In genomic region chr12:32086874-32087273, GRCm38 (mm10) we compare ENCODE assay signal across 18 mouse cellular contexts. TPM values are rescaled to one million over a fixed set of nuclear protein-coding genes. Genes with fewer than 3 reads are reported as not detected.
DNase-seq lines count a peak whose midpoint lies in the region; ATAC-seq and TF ChIP-seq lines count a peak whose summit lies in the region.
"Had no signal": no experiment of that assay in that cellular context is flagged by ENCODE, and none has a peak within 500 bp of the region (broad histone marks: within the 10 kb centered on the region; RNA-seq: fewer than 3 reads in every experiment).

No protein-coding gene starts in this region.

- no peaks in the 10 kb centered on the region for H3K79me2 ChIP-seq in MEL (ENCODE audit: control insufficient read depth, insufficient read depth, low read length, poor library complexity)

- no peaks in the 10 kb centered on the region for H3K4me1 ChIP-seq in hindbrain, postnatal 0 days (ENCODE audit: insufficient read depth, low read length)
- no peaks in the 10 kb centered on the region; the same call in 1 of the 2 replicates for H3K4me1 ChIP-seq in hindbrain, embryonic 10.5 days (replicated peaks)
- peaks cover 28 to 33% of the 10 kb centered on the region in 2 experiments for H3K4me1 ChIP-seq in MEL (ENCODE audit: control insufficient read depth in 1 of 2, insufficient read depth in 2 of 2, low read length in 2 of 2)
- H3K4me1 ChIP-seq in liver, embryonic 13.5 days (replicated peaks), result peaks cover 54% of the 10 kb centered on the region
- peaks cover 15% of the 10 kb centered on the region for H3K4me1 ChIP-seq in liver, postnatal 0 days (ENCODE audit: insufficient read depth)
- no peaks in the 10 kb centered on the region for H3K4me1 ChIP-seq in midbrain, embryonic 15.5 days
- H3K4me1 ChIP-seq in cerebellum, adult 2 months (ENCODE audit: control insufficient read depth, insufficient read depth, low read length), result no peaks in the 10 kb centered on the region
- H3K4me1 ChIP-seq: embryonic facial prominence, embryonic 12.5 days; hindbrain, embryonic 12.5 days had no signal

- H3K4me2 ChIP-seq in hindbrain, postnatal 0 days (ENCODE audit: low read depth, low read length), result no peak overlapping the region
- no peak overlapping the region for H3K4me2 ChIP-seq in liver, embryonic 13.5 days
- peak overlapping the region; percentile 28; the same call in 1 of the 2 replicates for H3K4me2 ChIP-seq in liver, postnatal 0 days (ENCODE audit: low read depth, low read length)
- H3K4me2 ChIP-seq in midbrain, embryonic 15.5 days, result no peak overlapping the region
- H3K4me2 ChIP-seq: embryonic facial prominence, embryonic 12.5 days; heart, embryonic 13.5 days; hindbrain, embryonic 12.5 days had no signal

- no peak for TF ChIP-seq CTCF in hindbrain, postnatal 0 days (IDR thresholded peaks at IDR 0.05; ENCODE audit: low read depth)
- TF ChIP-seq CTCF in MEL (IDR thresholded peaks at IDR 0.05 in 2 of 3, conservative IDR thresholded peaks at IDR 0.05 in 1 of 3; ENCODE audit: control insufficient read depth in 1 of 3, insufficient read depth in 1 of 3, low read depth in 2 of 3, low read length in 3 of 3, poor library complexity in 1 of 3, severe bottlenecking in 1 of 3), result no peak
- TF ChIP-seq CTCF in liver, postnatal 0 days (IDR thresholded peaks at IDR 0.05; ENCODE audit: low read depth), result no peak
- TF ChIP-seq CTCF in cerebellum, adult 2 months (IDR thresholded peaks at IDR 0.05; ENCODE audit: borderline replicate concordance, insufficient read depth, low read depth, low read length), result no peak

- no peak; a peak in 1 of 4 replicates for TF ChIP-seq EP300 in MEL (IDR thresholded peaks at IDR 0.05; ENCODE audit: low read depth in 1 of 2, low read length in 2 of 2)
- TF ChIP-seq EP300 in liver, postnatal 0 days (IDR thresholded peaks at IDR 0.05; ENCODE audit: low read depth), result no peak

- no peak for TF ChIP-seq RAD21 in MEL (IDR thresholded peaks at IDR 0.05; ENCODE audit: low read depth, low read length)

- H3K27me3 ChIP-seq in hindbrain, postnatal 0 days (ENCODE audit: insufficient read depth, low read length), result no peaks in the 10 kb centered on the region
- H3K27me3 ChIP-seq in hindbrain, embryonic 10.5 days (ENCODE audit: insufficient read depth, poor library complexity, severe bottlenecking), result no peaks in the 10 kb centered on the region
- no peaks in the 10 kb centered on the region for H3K27me3 ChIP-seq in MEL (ENCODE audit: control insufficient read depth in 1 of 2, insufficient read depth in 2 of 2, low read length in 2 of 2)
- no peaks in the 10 kb centered on the region for H3K27me3 ChIP-seq in liver, embryonic 13.5 days
- H3K27me3 ChIP-seq in liver, postnatal 0 days (ENCODE audit: insufficient read depth, low read length), result no peaks in the 10 kb centered on the region
- H3K27me3 ChIP-seq in midbrain, embryonic 15.5 days (replicated peaks), result no peaks in the 10 kb centered on the region
- no peaks in the 10 kb centered on the region; the same call in 1 of the 2 replicates for H3K27me3 ChIP-seq in cerebellum, adult 2 months (ENCODE audit: control insufficient read depth, insufficient read depth, low read length)
- H3K27me3 ChIP-seq: embryonic facial prominence, embryonic 12.5 days; heart, embryonic 13.5 days; hindbrain, embryonic 12.5 days had no signal

- H3K9me3 ChIP-seq in hindbrain, postnatal 0 days (ENCODE audit: low read length), result no peaks in the 10 kb centered on the region
- H3K9me3 ChIP-seq in hindbrain, embryonic 10.5 days, result peaks cover 14% of the 10 kb centered on the region
- H3K9me3 ChIP-seq in MEL (replicated peaks; ENCODE audit: insufficient read depth, low read length), result no peaks in the 10 kb centered on the region
- H3K9me3 ChIP-seq in liver, embryonic 13.5 days (replicated peaks), result peaks cover 18% of the 10 kb centered on the region
- no peaks in the 10 kb centered on the region for H3K9me3 ChIP-seq in liver, postnatal 0 days (ENCODE audit: low read length)
- no peaks in the 10 kb centered on the region for H3K9me3 ChIP-seq in midbrain, embryonic 15.5 days

- WGBS in hindbrain, postnatal 0 days, result 80% methylated on average over 3 of the region's 3 CpGs
- WGBS in hindbrain, embryonic 10.5 days, result 90% methylated on average over 3 of the region's 3 CpGs
- WGBS in liver, embryonic 13.5 days (ENCODE audit: insufficient replicate concordance), result 64% methylated on average over 3 of the region's 3 CpGs
- 63% methylated on average over 3 of the region's 3 CpGs for WGBS in liver, postnatal 0 days (ENCODE audit: insufficient replicate concordance)
- 82% methylated on average over 3 of the region's 3 CpGs for WGBS in midbrain, embryonic 15.5 days
- 78% methylated on average over 3 of the region's 3 CpGs for WGBS in cerebellum, adult 2 months

- no peak overlapping the region for H3K4me3 ChIP-seq in hindbrain, postnatal 0 days (ENCODE audit: low read length)
- no peak overlapping the region for H3K4me3 ChIP-seq in hindbrain, embryonic 10.5 days
- no peak overlapping the region; a peak in 1 of 4 replicates for H3K4me3 ChIP-seq in MEL (ENCODE audit: control insufficient read depth in 1 of 2, insufficient read depth in 1 of 2, low read depth in 2 of 2, low read length in 2 of 2)
- H3K4me3 ChIP-seq in liver, embryonic 13.5 days (replicated peaks), result no peak overlapping the region
- no peak overlapping the region for H3K4me3 ChIP-seq in liver, postnatal 0 days (ENCODE audit: low read depth, low read length)
- H3K4me3 ChIP-seq in midbrain, embryonic 15.5 days, result no peak overlapping the region
- H3K4me3 ChIP-seq in cerebellum, adult 2 months (replicated peaks; ENCODE audit: insufficient read depth, low read depth, low read length), result no peak overlapping the region
- H3K4me3 ChIP-seq: embryonic facial prominence, embryonic 12.5 days; heart, embryonic 13.5 days; hindbrain, embryonic 12.5 days had no signal

- no peak for DNase-seq in hindbrain, postnatal 0 days (ENCODE audit: low spot score)
- no peak for DNase-seq in hindbrain, embryonic 10.5 days (ENCODE audit: low spot score)
- no peak for DNase-seq in MEL (ENCODE audit: low read depth, low spot score)
- DNase-seq in liver, embryonic 13.5 days, result no peak
- no peak for DNase-seq in liver, postnatal 0 days
- no peak for DNase-seq in kidney, postnatal 36 days
- no peak for DNase-seq in cerebellum, adult 2 months
- DNase-seq: adrenal gland, adult 8-10 months; adrenal gland, postnatal 36 days; cerebellum, adult 9-10 months; cerebellum, postnatal 25 days; gastrocnemius, postnatal 36 days; heart, postnatal 36 days had no signal

- ATAC-seq in hindbrain, postnatal 0 days, result 0 out of 2 replicates have a peak, but pooled peaks have one; percentile 21
- ATAC-seq in liver, embryonic 13.5 days (ENCODE audit: low read depth), result peak; percentile 62; the same call in 1 of the 2 replicates
- peak; percentile 31; the same call in 1 of the 2 replicates for ATAC-seq in liver, postnatal 0 days
- no peak; the same call in 1 of the 2 replicates for ATAC-seq in midbrain, embryonic 15.5 days (replicated peaks)
- ATAC-seq: forebrain, embryonic 14.5 days had no signal

- H3K9ac ChIP-seq in hindbrain, postnatal 0 days (replicated peaks; ENCODE audit: low read length), result no peak overlapping the region
- H3K9ac ChIP-seq in MEL (ENCODE audit: control insufficient read depth, low read depth, low read length, poor library complexity, severe bottlenecking), result peak overlapping the region; percentile 17
- peak overlapping the region; percentile 19; the same call in 1 of the 2 replicates for H3K9ac ChIP-seq in liver, embryonic 13.5 days
- H3K9ac ChIP-seq in liver, postnatal 0 days (replicated peaks), result no peak overlapping the region
- no peak overlapping the region for H3K9ac ChIP-seq in midbrain, embryonic 15.5 days
- H3K9ac ChIP-seq: embryonic facial prominence, embryonic 12.5 days; heart, embryonic 13.5 days; hindbrain, embryonic 12.5 days had no signal

- TF ChIP-seq POLR2A in MEL (IDR thresholded peaks at IDR 0.05; ENCODE audit: control insufficient read depth in 1 of 2, insufficient read depth in 1 of 2, low read depth in 1 of 2, low read length in 2 of 2, poor library complexity in 1 of 2), result no peak
- no peak for TF ChIP-seq POLR2A in cerebellum, adult 2 months (IDR thresholded peaks at IDR 0.05; ENCODE audit: borderline replicate concordance, insufficient read depth, low read length)

- no peaks in the 10 kb centered on the region for H3K36me3 ChIP-seq in hindbrain, postnatal 0 days (ENCODE audit: insufficient read depth, low read length)
- no peaks in the 10 kb centered on the region for H3K36me3 ChIP-seq in hindbrain, embryonic 10.5 days
- peaks cover 0 to 28% of the 10 kb centered on the region in 2 experiments; a peak in 2 of 4 replicates for H3K36me3 ChIP-seq in MEL (ENCODE audit: control insufficient read depth in 1 of 2, insufficient read depth in 2 of 2, low read length in 2 of 2)
- H3K36me3 ChIP-seq in liver, embryonic 13.5 days, result peaks cover 24% of the 10 kb centered on the region
- no peaks in the 10 kb centered on the region for H3K36me3 ChIP-seq in liver, postnatal 0 days (replicated peaks; ENCODE audit: insufficient read depth, low read length)
- no peaks in the 10 kb centered on the region for H3K36me3 ChIP-seq in midbrain, embryonic 15.5 days (replicated peaks)
- H3K36me3 ChIP-seq: embryonic facial prominence, embryonic 12.5 days; heart, embryonic 13.5 days; hindbrain, embryonic 12.5 days had no signal

- no peak overlapping the region for H3K27ac ChIP-seq in hindbrain, postnatal 0 days
- H3K27ac ChIP-seq in hindbrain, embryonic 10.5 days, result no peak overlapping the region
- no peak overlapping the region for H3K27ac ChIP-seq in MEL (ENCODE audit: control insufficient read depth, low read depth, low read length)
- H3K27ac ChIP-seq in liver, embryonic 13.5 days, result peak overlapping the region; percentile 14; the same call in 1 of the 2 replicates
- no peak overlapping the region for H3K27ac ChIP-seq in liver, postnatal 0 days (ENCODE audit: low read depth)
- H3K27ac ChIP-seq in midbrain, embryonic 15.5 days, result no peak overlapping the region
- H3K27ac ChIP-seq in cerebellum, adult 2 months (ENCODE audit: insufficient read depth, low read length), result no peak overlapping the region
- H3K27ac ChIP-seq: embryonic facial prominence, embryonic 12.5 days; heart, embryonic 13.5 days; hindbrain, embryonic 12.5 days had no signal

RNA-seq across cellular contexts. Expression of gene Prkar2b, which starts 25.8 kb away (rescaled TPM):
- total RNA-seq in hindbrain, postnatal 0 days (2014; rRNA removed), result 124 and 163 TPM in 2 replicates
- polyA plus RNA-seq in hindbrain, postnatal 0 days (2015; fragmentation: Nextera tagmentation; extraction: Ambion mirVana), result 97.3 and 102 TPM in 2 replicates
- 32.9 and 40.4 TPM in 2 replicates for polyA plus RNA-seq in hindbrain, embryonic 10.5 days (2016; fragmentation: Nextera tagmentation; extraction: Ambion mirVana)
- 15.2 and 15.7 TPM in 2 replicates for total RNA-seq in MEL (2012; rRNA removed)
- 100 to 1,000 TPM in 1 of 2 experiments, 10 to 100 TPM in 1; 34.1 to 154 TPM for polyA plus RNA-seq in MEL (2012; ENCODE audit: insufficient read depth in 1 of 2, insufficient read length in 2 of 2, low read depth in 1 of 2, low replicate concordance in 2 of 2, missing spikeins in 1 of 2)
- polyA plus RNA-seq in liver, embryonic 13.5 days (2015; fragmentation: Nextera tagmentation; extraction: Ambion mirVana), result 79.3 and 94.6 TPM in 2 replicates
- 34.0 and 34.6 TPM in 2 replicates for polyA plus RNA-seq in liver, postnatal 0 days (2015; fragmentation: Nextera tagmentation; extraction: Ambion mirVana)
- 146 and 148 TPM in 2 replicates for polyA plus RNA-seq in midbrain, embryonic 15.5 days (2015; fragmentation: Nextera tagmentation; extraction: Ambion mirVana)
- polyA plus RNA-seq in cerebellum, adult 2 months (2012; rRNA removed), result 9.5 and 11.9 TPM in 2 replicates

Comparison
In these comparisons a context has a peak if more than half of its experiments do, and no peak if none do; other contexts are left out.
1. H3K9ac ChIP-seq: peak in MEL (single experiment) and liver, embryonic 13.5 days (single experiment); none in hindbrain, postnatal 0 days (single experiment), liver, postnatal 0 days (single experiment) and midbrain, embryonic 15.5 days (single experiment).